Mouse (Mus musculus) sigmoid colon, adult 10 weeks (tissue): Measurements from ENCODE around the gene Gm11938. TPM values are rescaled to one million over a fixed set of nuclear protein-coding genes. Genes with fewer than 3 reads are reported as not detected.

ENCODE experiments used
- polyA plus RNA-seq: library from polyadenylated mRNA; stranded (reverse); fragments of 350-450 nt; fragmentation: Illumina TruSeq; extraction: RNeasy Lipid Tissue Mini Kit (QIAGEN cat#74804); gene quantifications from one replicate; pipeline ENCODE4 v1.2.3, GENCODE M21; 2014; ENCODE audit warnings: low read depth, low replicate concordance

Gm11938 gene
- polyA plus RNA-seq: not detected

GRCm38 (mm10) chr11:99603208-99603607 lies at the start of gene Gm11938:
Gm11938 (minus strand) TSS chr11:99603308.

GRCm38 (mm10) chr11:99650136-99650535 lies 47.0 kb upstream of the Gm11938 start, which contains the start of gene Gm11555:
Gm11555 (minus strand) TSS chr11:99650236.

GRCm38 (mm10) chr11:99643635-99644139 lies 40.6 kb upstream of the Gm11938 start, which contains the start of gene Krtap4-7:
Krtap4-7 (minus strand) TSS chr11:99644089.

GRCm38 (mm10) chr11:99634653-99635134 lies 31.6 kb upstream of the Gm11938 start, which contains the start of gene Krtap4-2:
Krtap4-2 (minus strand) TSS chr11:99635084.

GRCm38 (mm10) chr11:99628138-99628537 lies 25.0 kb upstream of the Gm11938 start, which contains the start of gene Krtap4-1:
Krtap4-1 (minus strand) TSS chr11:99628238.

GRCm38 (mm10) chr11:99620335-99620734 lies 17.2 kb upstream of the Gm11938 start, which contains the start of gene Gm11562:
Gm11562 (minus strand) TSS chr11:99620435.

GRCm38 (mm10) chr11:99614796-99615363 lies 11.8 kb upstream of the Gm11938 start, which contains the start of gene Krtap2-4:
Krtap2-4 (minus strand) TSS chr11:99614846.

GRCm38 (mm10) chr11:99610089-99610488 lies 7.0 kb upstream of the Gm11938 start, which contains the start of gene Gm11937:
Gm11937 (minus strand) TSS chr11:99610189.

GRCm38 (mm10) chr11:99597742-99598141 lies 5.4 kb downstream of the Gm11938 start, which contains the start of gene Krtap9-3:
Krtap9-3 (minus strand) TSS chr11:99598105.

GRCm38 (mm10) chr11:99590981-99591380 lies 12.1 kb downstream of the Gm11938 start, which contains the start of gene Krtap1-3:
Krtap1-3 (minus strand) TSS chr11:99591339.

GRCm38 (mm10) chr11:99583245-99583704 lies 19.8 kb downstream of the Gm11938 start, which contains the start of gene Krtap1-4:
Krtap1-4 (minus strand) TSS chr11:99583654.

GRCm38 (mm10) chr11:99580636-99581035 lies 22.5 kb downstream of the Gm11938 start, which contains the start of gene Krtap1-5:
Krtap1-5 (minus strand) TSS chr11:99581016.

GRCm38 (mm10) chr11:99566530-99566929 lies 36.6 kb downstream of the Gm11938 start, which contains the start of gene Krtap3-1:
Krtap3-1 (minus strand) TSS chr11:99566630.

GRCm38 (mm10) chr11:99559366-99559765 lies 43.7 kb downstream of the Gm11938 start, which contains the start of gene Gm11939:
Gm11939 (minus strand) TSS chr11:99559466.

GRCm38 (mm10) chr11:99556753-99557152 lies 46.4 kb downstream of the Gm11938 start, which contains the start of gene Krtap3-2:
Krtap3-2 (minus strand) TSS chr11:99556853.

Other genes starting within 250 kb of the Gm11938 start
- not detected for gene Krt28, start 228.4 kb downstream of the Gm11938 start, polyA plus RNA-seq
- gene Krt10, start 213.9 kb downstream of the Gm11938 start, polyA plus RNA-seq: 17.3 TPM
- 0.47 TPM for gene Krt12, start 181.0 kb downstream of the Gm11938 start, polyA plus RNA-seq
- 486 TPM for gene Krt20, start 165.2 kb downstream of the Gm11938 start, polyA plus RNA-seq
- gene Krt23, start 110.2 kb downstream of the Gm11938 start, polyA plus RNA-seq: 3.1 TPM
- not detected for gene Krt39, start 82.0 kb downstream of the Gm11938 start, polyA plus RNA-seq
- gene Krt40, start 60.1 kb downstream of the Gm11938 start, polyA plus RNA-seq: not detected
- gene Krtap3-3, start 52.4 kb downstream of the Gm11938 start, polyA plus RNA-seq: not detected
- not detected for gene Krtap3-2, start 46.5 kb downstream of the Gm11938 start, polyA plus RNA-seq
- not detected for gene Gm11939, start 43.8 kb downstream of the Gm11938 start, polyA plus RNA-seq
- not detected for gene Krtap3-1, start 36.7 kb downstream of the Gm11938 start, polyA plus RNA-seq
- gene Krtap1-5, start 22.3 kb downstream of the Gm11938 start, polyA plus RNA-seq: not detected
- gene Krtap1-4, start 19.7 kb downstream of the Gm11938 start, polyA plus RNA-seq: not detected
- gene Krtap1-3, start 12.0 kb downstream of the Gm11938 start, polyA plus RNA-seq: not detected
- not detected for gene Krtap9-3, start 5.2 kb downstream of the Gm11938 start, polyA plus RNA-seq
- not detected for gene Gm11937, start 6.9 kb upstream of the Gm11938 start, polyA plus RNA-seq
- not detected for gene Krtap2-4, start 11.5 kb upstream of the Gm11938 start, polyA plus RNA-seq
- not detected for gene Gm11562, start 17.1 kb upstream of the Gm11938 start, polyA plus RNA-seq
- not detected for gene Krtap4-1, start 24.9 kb upstream of the Gm11938 start, polyA plus RNA-seq
- gene Krtap4-2, start 31.8 kb upstream of the Gm11938 start, polyA plus RNA-seq: not detected
- gene Krtap4-7, start 40.8 kb upstream of the Gm11938 start, polyA plus RNA-seq: not detected
- gene Gm11555, start 46.9 kb upstream of the Gm11938 start, polyA plus RNA-seq: not detected
- gene Gm11563, start 55.7 kb upstream of the Gm11938 start, polyA plus RNA-seq: not detected
- not detected for gene Krtap4-6, start 62.7 kb upstream of the Gm11938 start, polyA plus RNA-seq
- not detected for gene Gm14190, start 87.4 kb upstream of the Gm11938 start, polyA plus RNA-seq
- gene Gm14180, start 131.0 kb upstream of the Gm11938 start, polyA plus RNA-seq: not detected
- gene Gm11595, start 169.6 kb upstream of the Gm11938 start, polyA plus RNA-seq: not detected
- not detected for gene Krtap4-8, start 177.4 kb upstream of the Gm11938 start, polyA plus RNA-seq
- gene Krtap4-9, start 181.9 kb upstream of the Gm11938 start, polyA plus RNA-seq: not detected
- not detected for gene Gm11596, start 190.2 kb upstream of the Gm11938 start, polyA plus RNA-seq
- gene Gm11569, start 195.6 kb upstream of the Gm11938 start, polyA plus RNA-seq: not detected
- not detected for gene Gm11554, start 201.1 kb upstream of the Gm11938 start, polyA plus RNA-seq
- not detected for gene Krtap4-13, start 206.6 kb upstream of the Gm11938 start, polyA plus RNA-seq
- not detected for gene Gm11564, start 212.4 kb upstream of the Gm11938 start, polyA plus RNA-seq
- not detected for gene 2300003K06Rik, start 234.8 kb upstream of the Gm11938 start, polyA plus RNA-seq
- gene Krtap4-16, start 248.3 kb upstream of the Gm11938 start, polyA plus RNA-seq: not detected